Mouse (Mus musculus): ENCODE measurements at regions not wholly inside any gene's neighbourhood (a gene's known extent, or its start where the extent isn't known, plus 50 kb on each side); places are given as distances from the start of the nearest gene placed in this dataset.

DNA sequence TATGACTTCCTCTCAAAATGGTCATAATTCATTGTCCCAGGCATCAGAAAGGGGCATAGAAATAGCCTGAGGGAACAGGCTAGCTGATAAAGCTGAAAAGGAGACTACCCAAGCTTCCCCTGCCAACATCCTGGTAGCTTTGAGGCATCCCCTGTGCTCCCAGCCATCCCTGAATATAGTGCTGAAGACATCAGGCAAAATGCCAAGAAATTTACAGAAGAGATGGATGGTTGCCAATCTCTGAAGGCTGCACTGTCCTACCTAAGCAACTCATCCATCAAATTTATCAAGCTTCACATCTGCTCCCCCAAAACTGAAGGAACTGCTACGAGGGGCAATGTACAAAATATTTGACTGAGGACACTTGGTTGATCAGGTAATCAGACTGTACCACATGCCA lies 146.9 kb downstream of the Anxa1 start:
- TF ChIP-seq CTCF (IDR thresholded peaks at IDR 0.05; ENCODE audit: borderline replicate concordance, extremely low read depth, insufficient read depth, insufficient read length) (no peak), POLR2A (IDR thresholded peaks at IDR 0.05; ENCODE audit: borderline replicate concordance, extremely low read depth, insufficient read depth, insufficient read length, poor library complexity, severe bottlenecking) (no peak)

Measured in brain, embryonic 14.5 days (tissue).